Mouse (Mus musculus): ENCODE measurements at regions not wholly inside any gene's neighbourhood (a gene's known extent, or its start where the extent isn't known, plus 50 kb on each side); places are given as distances from the start of the nearest gene placed in this dataset.

DNA sequence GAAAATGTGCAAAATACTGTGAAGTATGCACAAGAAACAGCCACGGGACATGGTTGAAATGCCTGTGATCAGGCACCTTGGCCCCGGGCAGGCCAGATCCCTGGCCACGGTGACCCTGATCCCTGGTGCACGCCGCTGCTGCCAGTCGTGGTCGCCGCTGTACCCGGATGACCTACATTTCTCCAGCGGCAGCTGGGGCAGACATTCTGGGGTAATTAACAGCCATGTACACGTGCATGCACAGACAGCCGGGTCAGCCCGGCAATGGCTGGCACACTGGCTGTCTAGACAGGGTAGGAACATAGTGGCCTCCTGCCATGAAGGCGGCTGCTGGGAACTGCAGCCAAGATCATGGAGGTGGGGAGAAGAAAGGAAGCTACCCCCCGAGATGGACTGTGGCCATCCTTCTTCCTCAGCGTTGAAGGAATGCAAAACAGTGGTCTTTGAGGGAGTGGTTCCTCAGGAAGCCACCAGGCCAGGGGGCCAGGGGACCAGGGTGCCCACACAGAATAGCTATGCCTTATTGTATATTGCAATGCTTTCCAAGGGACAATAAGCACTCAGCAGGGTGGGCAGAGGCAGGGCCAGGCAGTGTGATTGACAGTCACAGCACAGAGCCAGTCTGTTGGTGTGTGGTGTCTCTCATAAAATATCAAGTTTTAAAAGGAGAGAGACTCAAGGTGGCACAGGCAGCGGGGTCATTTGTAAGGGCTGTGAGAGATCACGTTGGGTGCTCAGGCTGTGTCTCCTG lies 108.3 kb upstream of the 1700021F07Rik start:
- no peak for ATAC-seq (ENCODE audit: insufficient number of reproducible peaks, low FRiP score, low TSS enrichment)

DNA sequence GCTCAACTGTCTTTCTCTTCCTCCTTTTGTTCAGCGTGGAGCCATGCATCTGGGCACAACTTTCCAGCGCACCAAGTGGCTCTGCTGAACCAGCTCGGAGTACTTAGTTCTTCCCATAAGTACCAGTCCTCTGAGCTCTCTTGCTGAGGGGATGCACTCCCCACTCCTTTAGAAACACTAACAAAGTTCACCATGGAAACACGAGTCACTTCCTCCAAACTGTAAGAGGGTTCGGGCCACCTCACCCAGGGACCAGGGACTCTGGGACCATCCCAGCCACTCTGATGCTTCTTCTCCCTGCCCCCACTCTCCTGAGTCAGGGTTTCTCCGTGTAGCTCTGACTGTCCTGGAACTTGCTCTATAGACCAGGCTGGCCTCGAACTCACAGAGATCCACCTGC lies 107.0 kb upstream of the 1700021F07Rik start:
- no peak for ATAC-seq (ENCODE audit: insufficient number of reproducible peaks, low FRiP score, low TSS enrichment)

DNA sequence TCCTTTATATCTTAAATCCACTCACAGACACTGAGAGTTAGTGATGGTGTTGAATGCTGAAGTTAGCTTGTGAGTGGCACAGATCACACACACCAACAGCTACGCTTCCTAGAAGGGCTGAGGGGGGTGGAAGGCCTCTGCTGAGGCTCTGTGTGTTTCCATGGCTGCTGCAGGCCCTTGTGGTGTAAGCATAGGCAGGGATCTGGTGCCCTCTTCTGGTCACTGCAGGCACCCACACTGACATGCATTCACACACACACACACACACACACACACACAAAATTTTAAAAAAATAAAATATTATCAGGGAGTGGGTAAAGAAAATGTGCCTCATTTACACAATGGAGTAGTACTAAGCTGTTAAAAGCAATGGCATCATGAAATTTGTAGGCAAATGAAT lies 105.5 kb upstream of the 1700021F07Rik start:
- no peak for ATAC-seq (ENCODE audit: insufficient number of reproducible peaks, low FRiP score, low TSS enrichment)

DNA sequence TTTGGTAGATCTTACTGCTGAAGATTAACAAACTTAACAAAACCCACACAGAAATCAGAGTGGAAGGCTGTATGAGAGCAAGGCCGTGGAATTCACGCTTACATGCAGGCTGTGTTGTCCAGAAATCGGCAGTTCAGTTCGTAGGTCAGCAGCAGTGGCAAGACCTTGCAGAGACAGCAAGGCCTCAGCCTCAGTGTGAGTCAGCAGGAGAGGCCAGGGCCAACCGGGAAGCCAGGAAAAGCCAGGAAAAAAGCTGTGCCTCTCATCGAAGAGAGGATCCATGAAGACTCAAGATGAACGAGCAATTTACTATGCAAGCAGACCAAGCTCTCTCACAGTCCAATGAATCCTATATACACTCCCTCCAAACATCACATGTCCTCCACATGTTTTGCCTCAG lies 103.4 kb upstream of the 1700021F07Rik start:
- no peak for ATAC-seq (ENCODE audit: insufficient number of reproducible peaks, low FRiP score, low TSS enrichment)

DNA sequence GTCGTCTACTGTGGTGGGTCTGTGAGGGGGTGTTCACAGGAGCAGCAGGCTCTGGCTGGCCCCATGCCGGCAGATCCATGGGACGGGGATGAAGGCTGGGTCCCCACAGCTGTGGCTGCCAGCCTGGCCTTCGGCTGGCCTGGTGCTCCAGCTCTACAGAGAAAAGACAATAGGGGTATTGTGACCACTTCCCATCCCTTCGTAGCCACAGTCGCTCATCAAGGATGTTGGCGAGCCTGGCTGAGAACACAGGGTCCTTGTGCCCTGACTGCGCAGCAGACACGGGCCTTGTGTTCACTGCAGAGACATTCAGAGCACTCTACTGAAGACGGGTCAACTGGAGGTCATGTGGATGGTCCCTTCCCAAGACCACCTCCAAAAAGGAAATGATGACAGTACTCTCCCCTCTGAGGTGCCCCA lies 102.4 kb upstream of the 1700021F07Rik start:
- ATAC-seq (ENCODE audit: insufficient number of reproducible peaks, low FRiP score, low TSS enrichment): no peak

DNA sequence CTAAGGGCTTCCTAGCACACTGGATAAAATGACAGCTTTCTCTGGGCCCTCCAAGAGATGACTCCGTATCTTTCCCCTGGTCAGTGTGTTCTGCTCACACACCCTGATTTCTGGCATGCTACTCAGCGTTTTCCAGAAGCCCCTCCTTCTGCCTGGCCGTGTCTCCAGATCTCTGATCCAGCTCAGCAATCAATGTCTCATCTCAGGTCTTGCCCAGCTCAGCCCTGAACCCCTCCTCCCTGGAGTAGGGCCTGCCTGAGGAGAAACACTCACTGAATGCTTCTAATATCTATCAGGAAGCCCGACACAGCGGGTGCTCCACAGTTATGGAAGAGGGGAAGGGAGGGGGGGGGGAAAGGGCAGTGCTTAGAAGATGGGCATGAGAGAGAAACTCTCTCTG lies 101.9 kb upstream of the 1700021F07Rik start:
- ATAC-seq (ENCODE audit: insufficient number of reproducible peaks, low FRiP score, low TSS enrichment): no peak

DNA sequence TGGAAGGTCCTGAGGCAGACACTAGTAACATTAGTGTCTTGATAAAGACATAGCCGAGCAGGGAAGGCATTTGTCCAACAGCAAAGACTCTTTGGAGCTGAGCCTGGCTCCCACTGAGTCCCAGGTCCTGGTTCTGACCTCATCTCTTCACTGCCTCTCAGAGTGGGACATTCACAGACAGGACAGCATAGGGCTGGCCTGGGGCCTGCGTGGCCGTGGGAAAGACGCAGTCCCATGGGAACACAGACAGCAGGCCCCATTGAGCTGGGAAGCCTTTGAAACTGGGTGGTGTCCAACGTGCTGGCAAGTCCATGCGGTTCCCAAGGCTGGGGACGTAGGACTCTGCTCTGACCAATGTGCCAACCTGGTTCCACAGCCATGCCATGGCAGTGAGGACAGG lies 97.5 kb upstream of the 1700021F07Rik start:
- ATAC-seq (ENCODE audit: insufficient number of reproducible peaks, low FRiP score, low TSS enrichment): no peak

DNA sequence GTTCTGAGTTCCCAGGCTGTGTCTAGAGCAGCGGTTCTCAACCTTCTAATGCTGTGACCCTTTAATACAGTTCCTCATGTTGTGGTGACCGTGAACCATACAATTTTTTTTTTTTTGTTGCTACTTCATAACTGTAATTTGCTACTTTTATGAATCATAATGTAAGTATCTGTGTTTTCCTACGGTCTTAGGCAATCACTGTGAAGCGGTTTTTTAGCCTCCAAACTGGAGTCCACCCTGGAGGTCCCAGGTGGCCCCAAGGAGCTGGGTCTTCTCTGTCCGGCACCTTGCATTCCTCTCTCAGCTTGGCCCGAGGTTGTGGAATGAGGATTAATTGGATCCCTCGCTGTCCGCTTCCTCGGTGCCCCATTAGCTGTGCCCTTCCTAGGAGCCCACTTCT lies 96.6 kb upstream of the 1700021F07Rik start:
- no peak for ATAC-seq (ENCODE audit: insufficient number of reproducible peaks, low FRiP score, low TSS enrichment)

DNA sequence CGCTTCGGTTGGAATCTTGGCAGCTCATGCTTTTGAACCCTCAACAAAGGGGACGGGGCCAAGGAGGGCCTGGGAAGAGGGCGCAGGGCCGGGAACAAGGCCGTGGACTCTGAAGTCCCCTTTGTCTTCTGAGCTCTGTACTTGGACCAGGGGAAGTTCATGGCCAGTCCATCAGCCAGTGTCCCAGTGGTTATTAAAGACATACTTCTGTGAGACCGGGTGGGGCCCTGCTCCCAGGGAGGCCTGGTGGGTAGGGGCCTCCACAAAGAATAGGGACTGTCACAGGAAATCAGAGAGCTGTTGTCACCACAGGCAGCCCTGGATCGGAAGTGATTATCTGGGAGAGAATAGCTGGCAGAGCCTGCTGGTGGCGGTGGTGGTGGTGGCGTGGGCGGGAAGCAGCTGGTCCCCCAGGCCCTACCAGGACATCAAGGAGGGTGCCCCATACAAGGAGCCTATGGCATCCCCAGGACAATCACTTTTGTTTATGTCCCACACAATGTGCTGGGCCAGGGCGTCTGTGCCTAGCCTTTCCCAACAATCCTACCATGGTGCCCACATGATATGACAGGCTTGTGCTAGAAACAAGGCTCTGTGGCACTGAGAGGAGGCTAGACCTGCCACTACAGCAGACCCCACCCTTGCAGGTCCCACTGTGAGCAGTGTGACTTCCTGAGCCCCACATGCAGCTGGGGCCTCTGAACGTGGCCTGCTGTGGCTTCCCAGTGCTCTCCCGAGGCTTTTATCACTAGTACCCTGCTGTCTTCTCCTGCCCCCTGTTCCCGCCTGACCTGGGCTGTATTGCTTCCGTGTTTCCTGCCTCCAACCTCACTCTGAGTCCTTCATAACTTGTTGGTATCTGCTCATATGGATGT lies 96.0 kb upstream of the 1700021F07Rik start:
- 0 out of 2 replicates have a peak, but pooled peaks have one; percentile 13 for ATAC-seq (ENCODE audit: insufficient number of reproducible peaks, low FRiP score, low TSS enrichment)

DNA sequence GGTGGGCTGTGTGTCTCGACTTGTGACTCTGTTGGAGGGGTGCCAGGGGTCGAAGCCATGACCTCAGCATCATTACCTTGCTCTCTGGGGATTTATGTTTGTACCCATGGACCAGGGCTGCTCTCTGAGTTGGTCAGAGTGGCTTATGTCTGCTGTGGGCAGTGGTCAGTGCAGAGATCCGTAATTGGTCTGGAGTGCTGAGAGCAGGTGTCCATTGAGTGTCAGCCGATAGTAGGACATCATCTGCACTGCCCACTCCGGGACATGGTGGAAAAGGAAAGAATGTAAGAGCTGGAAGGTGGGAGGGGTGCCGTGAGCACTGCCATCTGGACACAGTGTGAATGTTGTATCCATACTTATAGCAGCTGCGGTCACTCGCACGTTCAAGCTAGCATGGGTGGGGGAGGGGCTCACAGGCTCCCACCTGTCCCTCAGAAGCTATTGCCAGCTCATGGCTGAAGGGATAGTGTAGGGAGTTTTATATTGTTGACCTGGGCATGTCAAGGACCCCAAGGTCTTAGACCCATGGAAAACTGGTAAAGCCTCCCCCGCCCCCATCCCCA lies 94.4 kb upstream of the 1700021F07Rik start:
- no peak for ATAC-seq (ENCODE audit: insufficient number of reproducible peaks, low FRiP score, low TSS enrichment)

DNA sequence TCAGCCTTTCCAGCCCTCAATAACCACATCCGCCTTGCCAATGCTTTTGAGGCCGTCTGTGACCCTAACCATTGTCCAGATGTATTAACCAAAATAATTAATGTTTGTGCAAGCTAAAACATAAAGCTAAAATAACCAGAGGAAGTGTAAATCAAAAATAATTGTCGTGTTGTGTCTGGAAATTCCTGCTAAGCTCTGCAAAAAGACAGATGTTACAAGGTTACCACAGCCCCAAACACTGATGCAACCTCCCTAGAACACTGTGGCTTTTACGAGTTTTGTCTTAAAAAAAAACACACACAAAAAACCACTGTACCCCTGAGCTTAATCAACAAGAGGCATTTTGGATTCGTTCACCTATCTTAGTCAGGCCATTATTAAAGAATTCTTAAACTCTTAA lies 90.5 kb upstream of the 1700021F07Rik start:
- no peak for ATAC-seq (ENCODE audit: insufficient number of reproducible peaks, low FRiP score, low TSS enrichment)

DNA sequence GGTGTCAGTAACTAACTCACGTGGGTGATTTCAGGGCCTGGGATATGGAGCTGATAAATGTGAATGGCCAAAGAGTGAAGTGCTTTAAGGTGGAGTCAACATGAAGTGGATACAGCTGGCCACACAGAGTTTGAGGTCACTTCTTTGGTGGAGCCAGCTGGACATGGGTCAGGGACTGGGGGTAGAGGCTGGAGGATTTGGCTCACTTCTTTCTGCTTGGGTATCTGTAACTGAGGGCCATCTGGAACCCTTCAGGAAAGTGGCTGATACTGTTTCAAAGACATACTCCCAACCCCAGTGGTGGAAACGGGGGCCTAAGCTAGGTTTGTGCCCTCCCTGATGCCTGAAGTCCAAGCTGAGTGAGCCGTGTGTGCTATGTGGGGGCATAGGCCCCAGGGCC lies 90.1 kb upstream of the 1700021F07Rik start:
- no peak for ATAC-seq (ENCODE audit: insufficient number of reproducible peaks, low FRiP score, low TSS enrichment)

DNA sequence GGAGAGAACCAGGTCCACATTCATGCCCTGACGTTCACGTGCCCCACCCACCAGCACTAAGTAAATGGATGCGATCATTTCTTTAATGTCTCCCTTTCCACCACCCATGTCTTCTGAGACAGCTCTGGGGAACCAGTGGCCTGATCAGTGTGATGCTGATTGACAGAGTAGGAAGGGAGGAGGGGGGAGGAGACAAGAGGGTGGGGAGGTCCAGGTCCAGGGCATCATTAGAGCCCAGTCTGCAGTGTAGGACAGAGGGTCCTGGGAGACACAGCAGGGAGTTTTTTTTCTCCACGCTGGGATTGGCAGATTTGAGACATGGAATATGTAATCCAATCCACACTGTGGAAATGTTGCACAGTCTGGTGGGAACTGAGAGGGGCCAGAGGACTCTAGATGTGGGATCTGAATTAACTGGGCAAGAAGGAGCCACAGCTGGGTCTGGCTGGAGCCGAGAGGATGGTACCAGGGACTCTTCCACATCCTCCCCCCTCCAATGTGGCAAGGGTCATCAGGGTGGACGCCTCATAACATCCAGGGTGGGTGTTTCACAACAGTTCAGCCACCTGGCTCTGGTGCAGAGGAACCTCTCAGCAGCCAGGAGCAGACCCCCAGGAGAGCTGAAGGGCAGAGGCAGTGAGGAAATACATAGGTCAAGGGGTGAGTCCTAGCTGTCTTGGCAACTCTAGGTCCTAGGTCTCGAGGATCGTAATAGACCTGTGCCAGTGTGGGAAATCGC lies 89.3 kb upstream of the 1700021F07Rik start:
- no peak for ATAC-seq (ENCODE audit: insufficient number of reproducible peaks, low FRiP score, low TSS enrichment)

DNA sequence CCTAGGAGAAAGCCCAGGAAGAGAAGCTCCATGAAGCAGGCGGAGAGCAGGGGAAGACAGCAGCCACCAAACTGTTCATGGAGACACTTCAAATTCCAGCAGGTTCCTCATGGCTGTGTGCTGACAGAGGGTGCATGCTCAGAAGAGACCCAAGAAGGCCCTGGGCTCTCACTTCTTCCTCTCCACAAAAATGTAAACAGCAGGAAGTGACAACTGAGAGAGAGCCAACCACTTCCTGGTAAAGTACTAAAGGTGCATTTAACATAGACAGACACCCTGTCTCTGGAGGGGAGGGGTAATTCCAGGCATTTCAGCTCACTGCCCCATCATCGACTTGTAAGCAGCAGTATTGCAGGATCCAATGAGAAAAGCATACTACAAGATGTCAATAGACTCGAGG lies 85.8 kb upstream of the 1700021F07Rik start:
- no peak for ATAC-seq (ENCODE audit: insufficient number of reproducible peaks, low FRiP score, low TSS enrichment)

DNA sequence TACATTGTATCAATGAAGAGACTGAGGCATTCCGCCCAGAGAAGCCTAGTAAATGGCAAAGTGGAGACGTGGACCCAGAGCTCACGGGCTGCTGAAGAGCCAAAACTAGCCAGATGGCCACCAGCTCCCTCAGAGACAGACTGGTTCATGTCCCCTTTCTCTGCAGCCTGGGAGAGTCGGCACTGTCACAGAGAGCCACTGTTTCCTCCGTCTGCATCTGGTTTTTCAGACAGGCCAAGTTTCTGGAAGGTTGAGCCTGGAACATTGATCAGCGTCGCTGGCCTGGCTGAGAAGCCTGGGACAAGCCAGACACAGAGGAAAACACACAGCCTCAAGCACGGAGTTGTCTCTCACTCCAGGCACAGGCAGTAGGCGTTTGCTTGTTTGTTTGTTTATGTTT lies 83.4 kb upstream of the 1700021F07Rik start:
- ATAC-seq (ENCODE audit: insufficient number of reproducible peaks, low FRiP score, low TSS enrichment): no peak

DNA sequence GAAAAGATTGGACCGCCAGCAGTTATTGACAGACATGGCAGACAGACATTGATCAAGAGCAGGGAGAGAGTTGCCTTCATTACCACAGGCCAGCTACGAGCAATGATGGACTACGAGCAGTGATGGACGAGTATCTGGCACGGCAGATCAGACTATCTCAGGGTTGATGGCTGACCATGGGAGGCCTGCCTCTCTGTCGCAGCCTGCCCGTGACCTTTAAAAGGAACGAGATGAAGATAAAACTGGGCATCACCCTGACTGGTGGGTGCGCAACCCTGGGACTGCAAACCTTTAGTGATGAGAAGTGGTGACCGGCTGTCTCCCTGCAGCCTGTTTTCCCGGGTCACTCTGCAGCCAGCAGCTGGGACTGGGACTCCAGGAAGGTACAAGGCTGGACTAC lies 80.3 kb upstream of the 1700021F07Rik start:
- ATAC-seq (ENCODE audit: insufficient number of reproducible peaks, low FRiP score, low TSS enrichment): no peak

DNA sequence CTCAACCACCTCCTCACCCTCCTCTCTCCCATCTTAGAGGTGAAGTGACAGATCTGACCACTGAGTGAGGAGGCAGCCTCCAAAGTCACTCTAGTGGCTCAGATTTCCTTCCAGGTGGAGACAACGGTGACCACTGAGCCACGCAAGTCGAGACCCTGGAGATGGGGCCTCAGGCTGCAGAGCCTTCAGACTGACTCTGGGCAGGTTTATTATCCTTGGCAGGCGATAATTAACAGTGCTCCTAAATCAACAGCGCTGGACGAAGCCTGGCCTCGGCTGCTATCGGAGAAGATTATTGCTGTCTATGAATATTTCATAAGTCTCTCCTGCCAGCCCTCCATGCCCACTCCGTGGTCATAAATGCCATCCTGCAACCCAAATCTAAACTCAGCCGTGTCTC lies 79.1 kb upstream of the 1700021F07Rik start:
- ATAC-seq (ENCODE audit: insufficient number of reproducible peaks, low FRiP score, low TSS enrichment): no peak

DNA sequence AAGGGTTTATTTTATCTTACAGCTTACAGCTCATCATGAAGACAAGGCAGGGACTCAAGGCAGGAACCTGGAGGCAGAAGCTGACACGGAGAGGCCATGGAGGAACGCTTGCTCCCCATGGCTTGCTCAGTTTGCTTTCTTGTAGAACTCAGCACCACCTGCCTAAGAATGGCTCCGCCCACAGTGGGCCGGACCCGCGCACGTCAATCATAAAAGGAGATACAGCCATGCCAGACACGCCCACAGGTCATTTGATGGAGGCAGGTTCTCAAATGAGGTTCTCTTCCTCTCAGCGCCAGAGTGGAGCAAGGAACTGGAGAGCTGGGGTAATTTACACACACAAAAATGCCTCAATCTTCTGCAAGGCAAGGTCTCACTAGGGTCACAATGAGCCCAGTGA lies 78.0 kb upstream of the 1700021F07Rik start:
- no peak for ATAC-seq (ENCODE audit: insufficient number of reproducible peaks, low FRiP score, low TSS enrichment)

DNA sequence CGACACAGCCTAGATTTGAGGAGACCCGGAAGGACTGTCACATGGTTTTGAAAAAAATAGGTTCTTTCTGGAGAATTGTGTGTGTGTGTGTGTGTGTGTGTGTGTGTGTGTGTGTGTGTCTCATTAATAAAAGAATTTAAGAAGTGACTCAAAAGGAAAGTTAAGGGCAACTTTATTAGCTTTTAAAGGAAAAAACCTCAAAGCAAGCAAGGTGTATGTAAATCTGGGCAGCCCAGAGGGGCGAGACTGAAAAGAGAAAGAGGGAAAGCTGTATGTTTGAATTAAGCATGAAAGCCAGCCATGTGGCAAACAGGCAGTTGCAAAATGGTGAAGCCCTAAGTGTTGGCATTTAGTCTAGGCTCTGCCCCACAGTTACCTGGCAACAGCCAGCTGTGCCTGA lies 77.3 kb upstream of the 1700021F07Rik start:
- no peak for ATAC-seq (ENCODE audit: insufficient number of reproducible peaks, low FRiP score, low TSS enrichment)

DNA sequence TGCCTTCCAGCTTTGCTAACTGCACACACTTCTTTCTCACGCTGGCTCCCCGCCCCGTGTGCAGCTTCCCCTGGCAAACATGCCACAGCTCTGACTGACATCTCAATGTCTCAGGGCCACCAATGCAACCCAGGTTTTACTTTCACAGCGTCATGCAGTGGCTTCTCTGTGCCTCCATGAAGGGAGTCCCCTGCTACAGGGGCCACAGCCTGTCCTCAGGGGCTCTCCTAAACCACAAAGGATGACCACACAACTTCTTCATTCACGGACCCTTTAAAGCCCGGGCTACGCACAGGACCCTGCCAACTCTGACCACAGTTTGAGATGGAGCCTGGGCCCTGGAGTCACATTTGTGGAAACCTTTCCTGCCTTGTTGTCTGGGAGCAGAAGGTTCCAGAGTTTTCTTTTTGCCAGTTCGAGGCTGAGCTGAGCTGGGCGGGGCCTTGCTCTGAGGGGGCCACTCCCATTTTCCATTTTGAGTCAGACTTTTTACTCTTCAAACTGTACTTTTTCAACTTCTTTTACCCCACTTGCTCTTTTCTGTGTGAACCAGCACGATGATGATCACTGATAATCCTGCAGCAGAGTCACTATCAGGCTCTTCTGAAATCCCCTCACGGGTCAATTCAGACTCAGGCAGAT lies 73.7 kb upstream of the 1700021F07Rik start:
- ATAC-seq (ENCODE audit: insufficient number of reproducible peaks, low FRiP score, low TSS enrichment): no peak
